Mouse (Mus musculus) embryonic facial prominence, embryonic 12.5 days (tissue): Measurements from ENCODE around the gene Trp53tg5. TPM values are rescaled to one million over a fixed set of nuclear protein-coding genes. Genes with fewer than 3 reads are reported as not detected.

ENCODE experiments used
- ATAC-seq: fragments of 200-750 bp; cut with Nextera tagmentation; 2 replicates; pipeline ENCODE4 v1.8.0; 2017; ENCODE audit not compliant: insufficient number of reproducible peaks, insufficient read depth, low FRiP score, low TSS enrichment
- H3K27ac ChIP-seq: fragments of 300-500 bp; sonication (generic); 2 replicates; pipeline ENCODE4 v1.5.1; 2016; ENCODE audit warnings: mild to moderate bottlenecking
- H3K27me3 ChIP-seq: fragments of 300-500 bp; sonication (generic); 2 replicates; pipeline ENCODE4 v1.6.1; 2016; ENCODE audit warnings: mild to moderate bottlenecking, moderate library complexity
- H3K36me3 ChIP-seq: fragments of 300-500 bp; sonication (generic); 2 replicates; pipeline ENCODE4 v1.6.1; 2016; ENCODE audit warnings: mild to moderate bottlenecking
- H3K4me1 ChIP-seq: fragments of 300-500 bp; sonication (generic); 2 replicates; pipeline ENCODE4 v1.6.1; 2016
- H3K4me2 ChIP-seq: fragments of 300-500 bp; sonication (generic); replicated peaks from 2 replicates; pipeline ENCODE4 v1.6.1; 2016; ENCODE audit warnings: mild to moderate bottlenecking, moderate library complexity
- H3K4me3 ChIP-seq: fragments of 300-500 bp; sonication (generic); 2 replicates; pipeline ENCODE4 v1.5.1; 2016; ENCODE audit warnings: mild to moderate bottlenecking
- H3K9ac ChIP-seq: fragments of 300-500 bp; sonication (generic); 2 replicates; pipeline ENCODE4 v1.6.1; 2016; ENCODE audit warnings: mild to moderate bottlenecking, moderate library complexity
- H3K9me3 ChIP-seq: fragments of 300-500 bp; sonication (generic); 2 replicates; pipeline ENCODE4 v1.6.1; 2016; ENCODE audit warnings: mild to moderate bottlenecking, moderate library complexity
- WGBS: fragments of 180-500 bp; shearing (Covaris S2); methylation state at CpG from one replicate; pipeline ENCODE4 v1.1.7; 2016; 5-methylcytosine and 5-hydroxymethylcytosine counted together
- polyA plus RNA-seq: library from polyadenylated mRNA; unstranded; fragments of >200 nt; fragmentation: Nextera tagmentation; extraction: Ambion mirVana; gene quantifications from 2 replicates; pipeline ENCODE4 v1.2.1, GENCODE M21; 2016

The Trp53tg5 gene
- polyA plus RNA-seq, 1 experiment from 2014 or later, result not detected

- H3K4me3 ChIP-seq, result no peak overlapping the region
- H3K4me2 ChIP-seq, result no peak overlapping the region
- no peak for ATAC-seq
- no peaks in the 10 kb centered on the region for H3K9me3 ChIP-seq
- no peaks in the 10 kb centered on the region for H3K27me3 ChIP-seq
- WGBS, result 87% methylated on average over 5 of the region's 5 CpGs
- H3K9ac ChIP-seq, result no peak overlapping the region
- peaks cover 17% of the 10 kb centered on the region for H3K4me1 ChIP-seq
- no peak overlapping the region for H3K27ac ChIP-seq
- peaks cover 25% of the 10 kb centered on the region for H3K36me3 ChIP-seq
Measured at GRCm38 (mm10) chr2:164426952-164427351, 46.6 kb downstream of the Trp53tg5 start.

- WGBS, result 30% methylated on average over 12 of the region's 12 CpGs
- H3K9me3 ChIP-seq, result no peaks in the 10 kb centered on the region
- no peak overlapping the region for H3K4me2 ChIP-seq
- peaks cover 25% of the 10 kb centered on the region for H3K36me3 ChIP-seq
- H3K4me3 ChIP-seq, result no peak overlapping the region
- H3K27me3 ChIP-seq, result no peaks in the 10 kb centered on the region
- no peak overlapping the region for H3K9ac ChIP-seq
- ATAC-seq, result no peak
- peaks cover 9% of the 10 kb centered on the region for H3K4me1 ChIP-seq
- no peak overlapping the region for H3K27ac ChIP-seq
Measured at GRCm38 (mm10) chr2:164426121-164426520, 47.4 kb downstream of the Trp53tg5 start.

GRCm38 (mm10) chr2:164425401-164425800 lies 48.1 kb downstream of the Trp53tg5 start:
- no peak overlapping the region for H3K27ac ChIP-seq
- 84% methylated on average over 5 of the region's 5 CpGs for WGBS
- peaks cover 2% of the 10 kb centered on the region; the same call in 1 of the 2 replicates for H3K4me1 ChIP-seq
- no peak overlapping the region for H3K9ac ChIP-seq
- ATAC-seq, result no peak
- H3K9me3 ChIP-seq, result no peaks in the 10 kb centered on the region
- peaks cover 25% of the 10 kb centered on the region for H3K36me3 ChIP-seq
- H3K4me2 ChIP-seq, result no peak overlapping the region
- H3K4me3 ChIP-seq, result no peak overlapping the region
- H3K27me3 ChIP-seq, result no peaks in the 10 kb centered on the region

GRCm38 (mm10) chr2:164424406-164424805 lies 49.1 kb downstream of the Trp53tg5 start:
- Histone ChIP-seq H3K4me1 (0 out of 2 replicates have a peak, but pooled peaks cover 4% of the 10 kb centered on the region), H3K4me3 (no peak overlapping the region), H3K4me2 (no peak overlapping the region), H3K27ac (no peak overlapping the region), H3K9ac (no peak overlapping the region), H3K36me3 (peaks cover 25% of the 10 kb centered on the region), H3K9me3 (no peaks in the 10 kb centered on the region), H3K27me3 (no peaks in the 10 kb centered on the region)
- no peak for ATAC-seq
- WGBS, result 88% methylated on average over 8 of the region's 8 CpGs

GRCm38 (mm10) chr2:164423464-164423863 lies 50.1 kb downstream of the Trp53tg5 start:
- H3K4me2 ChIP-seq, result no peak overlapping the region
- H3K9ac ChIP-seq, result no peak overlapping the region
- no peak overlapping the region for H3K4me3 ChIP-seq
- 85% methylated on average over 11 of the region's 11 CpGs for WGBS
- 0 out of 2 replicates have a peak, but pooled peaks cover 4% of the 10 kb centered on the region for H3K4me1 ChIP-seq
- H3K36me3 ChIP-seq, result peaks cover 19% of the 10 kb centered on the region
- H3K27ac ChIP-seq, result no peak overlapping the region
- H3K9me3 ChIP-seq, result no peaks in the 10 kb centered on the region
- H3K27me3 ChIP-seq, result no peaks in the 10 kb centered on the region
- ATAC-seq, result no peak

GRCm38 (mm10) chr2:164422675-164423393 lies 50.7 kb downstream of the Trp53tg5 start:
- Histone ChIP-seq H3K4me2 (no peak overlapping the region), H3K27me3 (no peaks in the 10 kb centered on the region), H3K4me3 (no peak overlapping the region), H3K9me3 (no peaks in the 10 kb centered on the region), H3K27ac (no peak overlapping the region), H3K4me1 (0 out of 2 replicates have a peak, but pooled peaks cover 4% of the 10 kb centered on the region), H3K36me3 (peaks cover 17% of the 10 kb centered on the region), H3K9ac (no peak overlapping the region)
- ATAC-seq, result no peak
- WGBS, result 88% methylated on average over 15 of the region's 15 CpGs

- 79% methylated on average over 8 of the region's 8 CpGs for WGBS
- no peaks in the 10 kb centered on the region for H3K27me3 ChIP-seq
- H3K9ac ChIP-seq, result no peak overlapping the region
- H3K4me2 ChIP-seq, result no peak overlapping the region
- no peak overlapping the region for H3K4me3 ChIP-seq
- H3K9me3 ChIP-seq, result no peaks in the 10 kb centered on the region
- ATAC-seq, result no peak
- H3K36me3 ChIP-seq, result peaks cover 11% of the 10 kb centered on the region
- H3K27ac ChIP-seq, result no peak overlapping the region
- H3K4me1 ChIP-seq, result 0 out of 2 replicates have a peak, but pooled peaks cover 4% of the 10 kb centered on the region
Measured at GRCm38 (mm10) chr2:164421979-164422378, 51.5 kb downstream of the Trp53tg5 start.

GRCm38 (mm10) chr2:164421306-164421705 lies 52.2 kb downstream of the Trp53tg5 start:
- H3K9me3 ChIP-seq, result no peaks in the 10 kb centered on the region
- 0 out of 2 replicates have a peak, but pooled peaks cover 4% of the 10 kb centered on the region for H3K4me1 ChIP-seq
- no peak overlapping the region for H3K27ac ChIP-seq
- H3K4me3 ChIP-seq, result no peak overlapping the region
- ATAC-seq, result no peak
- H3K9ac ChIP-seq, result no peak overlapping the region
- peaks cover 5% of the 10 kb centered on the region; the same call in 1 of the 2 replicates for H3K36me3 ChIP-seq
- 85% methylated on average over 7 of the region's 7 CpGs for WGBS
- no peaks in the 10 kb centered on the region for H3K27me3 ChIP-seq
- no peak overlapping the region for H3K4me2 ChIP-seq

Other genes starting within 250 kb of the Trp53tg5 start
- not detected in 2 replicates for gene Svs2, start 235.3 kb downstream of the Trp53tg5 start, polyA plus RNA-seq
- not detected in 2 replicates for gene Svs3b, start 217.1 kb downstream of the Trp53tg5 start, polyA plus RNA-seq
- not detected in 2 replicates for gene Svs4, start 195.3 kb downstream of the Trp53tg5 start, polyA plus RNA-seq
- gene Svs3a, start 184.5 kb downstream of the Trp53tg5 start, polyA plus RNA-seq, result not detected in 2 replicates
- gene Svs6, start 157.0 kb downstream of the Trp53tg5 start, polyA plus RNA-seq, result not detected in 2 replicates
- gene Svs5, start 141.0 kb downstream of the Trp53tg5 start, polyA plus RNA-seq, result not detected in 2 replicates
- 0.96 and 1.5 TPM in 2 replicates for gene Slpi, start 84.6 kb downstream of the Trp53tg5 start, polyA plus RNA-seq
- 0.46 and 0.53 TPM in 2 replicates for gene Rbpjl, start 70.6 kb downstream of the Trp53tg5 start, polyA plus RNA-seq
- 36.2 and 43.9 TPM in 2 replicates for gene Matn4, start 68.6 kb downstream of the Trp53tg5 start, polyA plus RNA-seq
- gene Sdc4, start 29.8 kb downstream of the Trp53tg5 start, polyA plus RNA-seq, result 42.6 and 44.4 TPM in 2 replicates
- 65.4 and 66.8 TPM in 2 replicates for gene Sys1, start 16.8 kb downstream of the Trp53tg5 start, polyA plus RNA-seq
- 6.1 and 6.5 TPM in 2 replicates for gene Gm20458, start 12.8 kb downstream of the Trp53tg5 start, polyA plus RNA-seq
- 1.7 and 2.2 TPM in 2 replicates for gene Dbndd2, start 12.4 kb upstream of the Trp53tg5 start, polyA plus RNA-seq
- 36.7 and 37.7 TPM in 2 replicates for gene Pigt, start 23.8 kb upstream of the Trp53tg5 start, polyA plus RNA-seq
- gene Wfdc2, start 88.7 kb upstream of the Trp53tg5 start, polyA plus RNA-seq, result 49.9 and 59.6 TPM in 2 replicates
- not detected in 2 replicates for gene Spint3, start 99.7 kb upstream of the Trp53tg5 start, polyA plus RNA-seq
- not detected in 2 replicates for gene Wfdc6a, start 111.7 kb upstream of the Trp53tg5 start, polyA plus RNA-seq
- not detected in 2 replicates for gene Eppin, start 119.9 kb upstream of the Trp53tg5 start, polyA plus RNA-seq
- not detected in 2 replicates for gene Wfdc6b, start 139.8 kb upstream of the Trp53tg5 start, polyA plus RNA-seq
- gene Wfdc8, start 139.9 kb upstream of the Trp53tg5 start, polyA plus RNA-seq, result not detected in 2 replicates
- gene Wfdc16, start 165.1 kb upstream of the Trp53tg5 start, polyA plus RNA-seq, result not detected in 2 replicates
- not detected in 2 replicates for gene Wfdc10, start 182.3 kb upstream of the Trp53tg5 start, polyA plus RNA-seq
- gene Wfdc9, start 182.9 kb upstream of the Trp53tg5 start, polyA plus RNA-seq, result not detected in 2 replicates
- gene Wfdc11, start 200.4 kb upstream of the Trp53tg5 start, polyA plus RNA-seq, result not detected in 2 replicates
- gene Wfdc13, start 211.4 kb upstream of the Trp53tg5 start, polyA plus RNA-seq, result 0.45 TPM in 1 of 2 replicates, not detected in the other
- not detected in 2 replicates for gene Spint4, start 224.8 kb upstream of the Trp53tg5 start, polyA plus RNA-seq
- not detected in 2 replicates for gene Spint5, start 241.6 kb upstream of the Trp53tg5 start, polyA plus RNA-seq